Mouse (Mus musculus): ENCODE measurements at regions not wholly inside any gene's neighbourhood (a gene's known extent, or its start where the extent isn't known, plus 50 kb on each side); places are given as distances from the start of the nearest gene placed in this dataset.

- DNase-seq (ENCODE audit: low read depth): peak; percentile 41
Measured at GRCm38 (mm10) chr15:36889072-36889471, 118.5 kb downstream of the Zfp706 start.

GRCm38 (mm10) chr15:36888351-36889069, 119.1 kb downstream of the Zfp706 start:
- DNase-seq (ENCODE audit: low read depth): no peak

GRCm38 (mm10) chr15:36884671-36885365, 122.8 kb downstream of the Zfp706 start:
- DNase-seq (ENCODE audit: low read depth): peak; percentile 79

- no peak for DNase-seq (ENCODE audit: low read depth)
Measured at GRCm38 (mm10) chr15:36884074-36884473, 123.5 kb downstream of the Zfp706 start.

- DNase-seq (ENCODE audit: low read depth): no peak
Measured at GRCm38 (mm10) chr15:36883156-36883555, 124.4 kb downstream of the Zfp706 start.

GRCm38 (mm10) chr15:36881576-36881975, 126.0 kb downstream of the Zfp706 start:
- no peak for DNase-seq (ENCODE audit: low read depth)

GRCm38 (mm10) chr15:36880602-36881001, 127.0 kb downstream of the Zfp706 start:
- no peak for DNase-seq (ENCODE audit: low read depth)

GRCm38 (mm10) chr15:36879587-36879986, 128.0 kb downstream of the Zfp706 start:
- DNase-seq (ENCODE audit: low read depth): peak; percentile 79

GRCm38 (mm10) chr15:36878960-36879359, 128.6 kb downstream of the Zfp706 start:
- DNase-seq (ENCODE audit: low read depth): no peak

GRCm38 (mm10) chr15:36878276-36878675, 129.3 kb downstream of the Zfp706 start:
- DNase-seq (ENCODE audit: low read depth): no peak

- DNase-seq (ENCODE audit: low read depth): no peak
Measured at GRCm38 (mm10) chr15:36877501-36877900, 130.1 kb downstream of the Zfp706 start.

- DNase-seq (ENCODE audit: low read depth): peak; percentile 98
Measured at GRCm38 (mm10) chr15:36875980-36876778, 131.4 kb downstream of the Zfp706 start.

- no peak for DNase-seq (ENCODE audit: low read depth)
Measured at GRCm38 (mm10) chr15:36874555-36874954, 133.0 kb downstream of the Zfp706 start.

GRCm38 (mm10) chr15:36873884-36874243, 133.7 kb downstream of the Zfp706 start:
- no peak for DNase-seq (ENCODE audit: low read depth)

- DNase-seq (ENCODE audit: low read depth): no peak
Measured at GRCm38 (mm10) chr15:36873058-36873883, 134.3 kb downstream of the Zfp706 start.

- no peak for DNase-seq (ENCODE audit: low read depth)
Measured at GRCm38 (mm10) chr15:36872566-36872965, 135.0 kb downstream of the Zfp706 start.

- DNase-seq (ENCODE audit: low read depth): peak; percentile 75
Measured at GRCm38 (mm10) chr15:36870717-36871116, 136.9 kb downstream of the Zfp706 start.

GRCm38 (mm10) chr15:36870094-36870493, 137.5 kb downstream of the Zfp706 start:
- no peak for DNase-seq (ENCODE audit: low read depth)

- DNase-seq (ENCODE audit: low read depth): peak; percentile 82
Measured at GRCm38 (mm10) chr15:36866088-36866487, 141.5 kb downstream of the Zfp706 start.

GRCm38 (mm10) chr15:36865332-36865731, 142.2 kb downstream of the Zfp706 start:
- peak; percentile 98 for DNase-seq (ENCODE audit: low read depth)

- no peak for DNase-seq (ENCODE audit: low read depth)
Measured at GRCm38 (mm10) chr15:36864046-36864445, 143.5 kb downstream of the Zfp706 start.

- no peak for DNase-seq (ENCODE audit: low read depth)
Measured at GRCm38 (mm10) chr15:36858711-36859110, 148.9 kb downstream of the Zfp706 start.

Measured in 416B (cell line).